Mouse (Mus musculus) gastrocnemius, postnatal 36 days (tissue): ENCODE measurements around the gene Trim38. TPM values are rescaled to one million over a fixed set of nuclear protein-coding genes. Genes with fewer than 3 reads are reported as not detected.
"Not testable (repeated sequence)": the region's sequence is repeated elsewhere in the genome, so short reads cannot be mapped to it uniquely, and the experiment has no call there.

ENCODE experiments used
- DNase-seq, 2 experiments: peaks; one replicate each; pipeline ENCODE4 v3.0.0; 2022
- intact Hi-C: fragments of 180-260 bp; cut with DNase I; formaldehyde crosslinking; loops from one replicate; pipeline ENCODE4 v1.15.1; 2025
- long read RNA-seq, 2 experiments: library from polyadenylated mRNA; stranded (forward); transcript quantifications; one replicate each; pipeline ENCODE4 v2.0.0; 2021
- total RNA-seq, 2 experiments: library from RNA; stranded (reverse); gene quantifications; 2 replicates each; pipeline ENCODE4 v1.2.3; 2021

Trim38 gene
- not detected for total RNA-seq
- long read RNA-seq, experiment 1: 0 reads
- long read RNA-seq, experiment 2: 0 reads

DNA sequence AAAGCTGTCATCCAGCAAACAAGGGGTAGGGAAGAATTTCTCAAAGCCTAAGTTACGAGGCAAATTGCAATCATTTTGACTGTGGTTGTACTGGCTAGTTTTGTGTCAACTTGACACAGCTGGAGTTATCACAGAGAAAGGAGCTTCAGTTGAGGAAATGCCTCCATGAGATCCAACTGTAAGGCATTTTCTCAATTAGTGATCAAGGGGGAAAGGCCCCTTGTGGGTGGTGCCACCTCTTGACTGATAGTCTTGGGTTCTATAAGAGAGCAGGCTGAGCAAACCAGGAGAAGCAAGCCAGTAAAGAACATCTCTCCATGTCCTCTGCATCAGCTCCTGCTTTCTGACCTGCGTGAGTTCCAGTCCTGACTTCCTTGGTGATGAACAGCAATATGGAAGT, at the start of gene Trim38:
Gene Trim38, plus strand, starts transcription at position 301 of the 400 bp plus-strand sequence.
- intact Hi-C loops, DNase-seq: not testable (repeated sequence)

GRCm38 (mm10) chr13:23724239-23724638, 45.5 kb upstream of the Trim38 start:
- intact Hi-C loops: no loop called here
- DNase-seq: no peak

DNA sequence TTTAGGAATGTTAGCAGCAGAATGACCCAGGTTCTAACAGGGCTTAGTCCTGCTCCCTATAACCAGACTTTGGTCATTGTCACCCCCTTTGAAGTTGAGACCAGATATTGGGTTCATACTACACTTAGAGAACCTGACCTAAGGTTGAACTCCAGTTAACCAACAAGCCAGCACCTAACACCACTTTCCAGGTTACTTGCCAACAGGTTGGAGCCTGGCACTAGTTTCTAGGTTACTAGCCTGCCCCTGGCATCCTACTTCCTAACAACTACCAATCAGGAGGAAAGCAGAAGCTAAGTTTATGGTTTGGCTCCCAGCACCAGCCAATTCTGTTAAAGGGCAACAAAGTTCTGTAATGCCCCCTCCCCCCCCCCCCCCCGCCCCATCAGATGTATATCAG, 44.5 kb upstream of the Trim38 start:
- DNase-seq: no peak
- intact Hi-C loops: no loop called here

DNA sequence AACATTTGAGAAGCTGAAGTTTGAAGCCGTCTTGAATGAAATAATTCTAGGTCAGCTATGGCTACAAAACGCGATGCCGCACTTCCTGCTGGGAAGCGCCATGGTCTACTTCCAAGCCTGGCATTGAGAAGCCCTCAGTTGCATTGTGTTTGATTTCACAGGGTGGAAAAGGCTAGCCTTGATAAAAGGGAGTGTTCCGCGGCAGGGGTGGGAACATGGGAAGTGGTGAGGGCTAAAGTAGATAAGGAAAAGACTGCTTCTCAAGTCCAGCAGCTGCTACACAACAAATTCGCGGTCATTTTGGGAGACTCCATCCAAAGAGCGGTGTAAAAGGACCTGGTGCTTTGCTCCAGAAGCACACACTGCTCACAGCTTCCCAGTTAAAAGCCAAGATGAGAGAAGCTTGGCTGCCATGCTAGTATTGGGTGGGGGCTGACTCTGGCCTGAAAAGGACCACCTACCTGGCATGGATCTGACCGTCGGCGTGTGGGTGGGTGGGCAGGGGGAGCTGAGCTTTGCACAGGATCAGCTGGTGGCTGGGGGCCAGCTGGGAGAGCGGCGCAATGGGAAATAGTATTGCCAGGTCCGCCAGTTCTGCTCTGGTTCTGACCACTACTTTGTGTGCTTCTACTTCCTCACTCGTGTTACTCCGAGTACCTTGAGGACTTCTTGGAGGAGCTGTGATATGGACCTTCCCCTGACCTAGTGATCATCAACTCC, 41.1 kb upstream of the Trim38 start:
- no peak for DNase-seq
- intact Hi-C loops: no loop called here

- intact Hi-C loops: no loop called here
- no peak for DNase-seq
Measured at GRCm38 (mm10) chr13:23729192-23729525, 40.6 kb upstream of the Trim38 start.

DNA sequence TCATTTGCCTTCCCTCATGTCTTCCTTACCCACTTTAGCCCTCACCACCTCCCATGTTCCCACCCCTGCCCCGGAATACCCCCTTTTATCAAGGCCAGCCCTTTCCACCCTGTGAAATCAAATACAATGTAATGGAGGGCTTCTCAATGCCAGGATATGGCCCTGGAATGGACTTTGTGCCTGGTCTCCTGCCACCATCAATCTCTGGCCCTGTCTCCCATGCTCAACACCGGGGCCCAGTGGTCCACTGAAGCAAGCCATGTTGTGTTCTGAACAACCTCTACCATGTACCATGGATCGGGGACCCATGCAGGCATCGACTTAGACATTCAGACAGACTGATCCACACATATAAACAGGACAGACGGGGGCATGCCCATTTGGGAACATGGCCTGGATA, 40.0 kb upstream of the Trim38 start:
- DNase-seq: no peak
- intact Hi-C loops: loop anchor here (10.0 kb wide), 1 partner anchor 105 kb away; the partner anchor contains the start of genes Hist1h1e and Hist1h2be

DNA sequence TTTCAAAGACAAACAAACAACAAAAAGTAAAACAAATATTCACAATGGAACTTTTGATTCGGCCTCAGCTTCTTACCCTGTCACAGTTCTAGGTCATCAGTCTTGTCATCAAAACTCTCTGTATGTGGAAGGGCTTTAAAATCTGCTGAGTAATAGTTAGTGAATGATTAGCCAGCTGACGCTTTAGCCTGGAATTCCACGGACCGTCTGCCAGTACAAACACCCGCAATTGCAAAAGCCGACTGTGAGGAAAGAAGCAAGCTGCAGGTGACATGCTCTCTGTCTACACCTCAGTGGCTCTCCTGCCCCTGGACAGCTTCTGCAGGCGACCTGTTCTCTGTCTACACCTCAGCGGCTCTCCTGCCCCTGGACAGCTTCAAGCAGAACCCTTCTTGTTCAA, 39.2 kb upstream of the Trim38 start:
- intact Hi-C loops: loop anchor here (10.0 kb wide), 1 partner anchor 106 kb away; the partner anchor contains the start of genes Hist1h1e and Hist1h2be
- DNase-seq: no peak

- DNase-seq: no peak
Measured at GRCm38 (mm10) chr13:23732156-23732804, 37.4 kb upstream of the Trim38 start.

GRCm38 (mm10) chr13:23737091-23737490, 32.6 kb upstream of the Trim38 start:
- intact Hi-C loops: loop anchor here (10.0 kb wide), 1 partner anchor 112 kb away; the partner anchor contains the start of genes Hist1h1e and Hist1h2be
- DNase-seq: no peak

More at GRCm38 (mm10) chr13:23732156-23732804, 37.4 kb upstream of the Trim38 start:
- intact Hi-C loops: loop anchor here (1.0 to 10.0 kb wide), 2 partner anchors 31 to 107 kb away; partner anchors contain the start of genes Hist1h1e and Hist1h2be

- DNase-seq: no peak
- intact Hi-C loops: loop anchor here (10.0 kb wide), 1 partner anchor 113 kb away; the partner anchor contains the start of genes Hist1h1e and Hist1h2be
Measured at GRCm38 (mm10) chr13:23738041-23738440, 31.7 kb upstream of the Trim38 start.

GRCm38 (mm10) chr13:23738677-23739068, 31.0 kb upstream of the Trim38 start, which contains the start of gene Hist1h1c:
Hist1h1c (plus strand) TSS chr13:23738808.
- intact Hi-C loops: loop anchor here (10.0 kb wide), 1 partner anchor 114 kb away; the partner anchor contains the start of genes Hist1h1e and Hist1h2be
- peak; percentile 82 to 86 for DNase-seq

DNA sequence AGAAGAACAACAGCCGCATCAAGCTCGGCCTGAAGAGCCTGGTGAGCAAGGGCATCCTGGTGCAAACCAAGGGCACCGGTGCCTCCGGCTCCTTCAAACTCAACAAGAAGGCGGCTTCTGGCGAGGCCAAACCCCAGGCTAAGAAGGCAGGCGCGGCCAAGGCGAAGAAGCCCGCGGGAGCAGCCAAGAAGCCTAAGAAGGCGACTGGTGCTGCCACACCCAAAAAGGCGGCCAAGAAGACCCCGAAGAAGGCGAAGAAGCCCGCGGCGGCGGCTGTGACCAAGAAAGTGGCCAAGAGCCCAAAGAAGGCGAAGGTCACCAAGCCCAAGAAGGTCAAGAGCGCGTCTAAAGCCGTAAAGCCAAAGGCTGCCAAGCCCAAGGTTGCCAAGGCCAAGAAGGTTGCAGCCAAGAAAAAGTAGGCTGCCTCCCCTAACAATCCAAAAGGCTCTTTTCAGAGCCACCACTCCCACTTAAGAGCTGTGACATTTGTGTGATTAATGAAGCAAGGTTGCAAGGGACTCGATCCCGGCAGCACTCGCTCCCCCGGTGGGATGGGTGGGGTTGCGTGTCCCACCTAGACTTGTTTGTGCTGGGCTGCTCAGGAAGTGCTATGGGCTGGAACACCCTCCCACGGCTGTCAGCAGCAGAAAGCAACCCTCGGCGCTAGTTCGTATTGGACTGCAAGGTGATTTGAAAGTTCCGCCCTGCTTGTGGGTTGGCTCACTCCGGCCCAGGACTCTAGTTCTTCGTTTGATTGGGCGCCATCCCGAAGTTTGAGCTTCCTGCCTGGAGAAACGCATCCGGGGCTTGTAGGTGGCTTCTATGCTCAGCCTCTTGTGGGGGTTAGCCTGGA, 30.4 kb upstream of the Trim38 start:
- intact Hi-C loops: loop anchor here (10.0 kb wide), 1 partner anchor 114 kb away; the partner anchor contains the start of genes Hist1h1e and Hist1h2be
- peak; percentile 86 to 91 for DNase-seq

- intact Hi-C loops: loop anchor here (10.0 kb wide), 1 partner anchor 115 kb away; the partner anchor contains the start of genes Hist1h1e and Hist1h2be
- no peak for DNase-seq
Measured at GRCm38 (mm10) chr13:23739922-23740252, 29.8 kb upstream of the Trim38 start.

GRCm38 (mm10) chr13:23740256-23740840, 29.4 kb upstream of the Trim38 start:
- no peak for DNase-seq
- intact Hi-C loops: no loop called here

DNA sequence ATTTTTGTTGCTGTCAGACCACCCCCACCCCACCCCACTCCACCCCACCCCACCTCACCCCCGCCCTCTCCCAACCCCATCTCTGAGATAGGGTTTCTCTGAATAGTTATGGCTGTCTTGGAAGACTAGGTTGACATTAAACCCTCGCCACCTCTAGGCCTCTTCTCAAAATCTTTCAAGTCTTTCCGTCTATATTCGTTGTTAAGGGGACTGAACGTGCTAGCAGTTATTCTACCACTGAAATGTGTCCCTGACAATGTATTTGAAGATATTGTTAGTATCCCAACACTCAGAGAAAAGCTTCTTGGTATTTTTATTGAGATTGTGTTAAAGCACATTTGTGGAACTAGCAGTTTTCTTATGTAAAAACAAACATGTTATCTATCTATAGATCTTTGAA, 28.8 kb upstream of the Trim38 start:
- intact Hi-C loops: no loop called here
- no peak for DNase-seq

DNA sequence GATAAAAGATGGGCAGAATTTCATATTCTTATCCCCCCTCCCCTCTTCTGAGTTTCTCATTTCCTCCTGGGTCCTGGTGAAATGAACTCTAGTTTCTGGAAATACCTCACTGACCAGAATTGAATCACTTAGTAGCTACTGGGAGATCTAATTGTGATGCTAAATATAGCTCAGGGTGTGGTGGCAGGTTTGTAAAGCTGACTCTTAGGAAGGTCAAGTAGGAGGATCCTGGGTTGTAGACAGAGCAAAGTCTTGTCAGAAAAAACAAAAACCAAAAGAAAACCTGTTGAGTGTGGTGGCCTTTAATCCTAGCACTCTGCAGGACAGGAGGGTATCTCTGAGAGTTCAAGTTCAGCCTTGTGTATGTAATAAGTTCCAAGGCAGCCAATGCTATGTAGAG, 27.7 kb upstream of the Trim38 start:
- intact Hi-C loops: no loop called here

DNA sequence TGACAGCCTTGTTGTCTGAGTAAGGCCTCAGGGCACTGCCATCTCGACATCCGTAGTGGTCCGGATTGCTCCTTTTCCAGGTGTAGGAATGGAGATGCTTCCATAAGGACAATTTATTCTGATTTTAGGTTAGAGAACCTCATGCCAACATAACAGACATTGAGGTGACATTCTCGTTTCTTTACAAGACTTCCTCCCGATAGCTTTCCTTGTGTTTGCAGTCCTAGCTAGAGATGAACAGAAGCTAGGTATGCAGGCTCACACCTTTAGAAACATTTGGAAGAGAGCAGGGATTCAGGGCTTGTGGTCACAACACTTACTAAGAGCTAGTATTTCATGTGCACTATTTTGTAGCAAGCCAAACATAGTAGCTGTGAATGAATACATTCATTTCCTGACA, 26.5 kb upstream of the Trim38 start:
- intact Hi-C loops: no loop called here
- DNase-seq: no peak

More for the DNA sequence above, 27.7 kb upstream of the Trim38 start:
- no peak for DNase-seq

- no peak for DNase-seq
- intact Hi-C loops: no loop called here
Measured at GRCm38 (mm10) chr13:23743963-23744362, 25.8 kb upstream of the Trim38 start.

DNA sequence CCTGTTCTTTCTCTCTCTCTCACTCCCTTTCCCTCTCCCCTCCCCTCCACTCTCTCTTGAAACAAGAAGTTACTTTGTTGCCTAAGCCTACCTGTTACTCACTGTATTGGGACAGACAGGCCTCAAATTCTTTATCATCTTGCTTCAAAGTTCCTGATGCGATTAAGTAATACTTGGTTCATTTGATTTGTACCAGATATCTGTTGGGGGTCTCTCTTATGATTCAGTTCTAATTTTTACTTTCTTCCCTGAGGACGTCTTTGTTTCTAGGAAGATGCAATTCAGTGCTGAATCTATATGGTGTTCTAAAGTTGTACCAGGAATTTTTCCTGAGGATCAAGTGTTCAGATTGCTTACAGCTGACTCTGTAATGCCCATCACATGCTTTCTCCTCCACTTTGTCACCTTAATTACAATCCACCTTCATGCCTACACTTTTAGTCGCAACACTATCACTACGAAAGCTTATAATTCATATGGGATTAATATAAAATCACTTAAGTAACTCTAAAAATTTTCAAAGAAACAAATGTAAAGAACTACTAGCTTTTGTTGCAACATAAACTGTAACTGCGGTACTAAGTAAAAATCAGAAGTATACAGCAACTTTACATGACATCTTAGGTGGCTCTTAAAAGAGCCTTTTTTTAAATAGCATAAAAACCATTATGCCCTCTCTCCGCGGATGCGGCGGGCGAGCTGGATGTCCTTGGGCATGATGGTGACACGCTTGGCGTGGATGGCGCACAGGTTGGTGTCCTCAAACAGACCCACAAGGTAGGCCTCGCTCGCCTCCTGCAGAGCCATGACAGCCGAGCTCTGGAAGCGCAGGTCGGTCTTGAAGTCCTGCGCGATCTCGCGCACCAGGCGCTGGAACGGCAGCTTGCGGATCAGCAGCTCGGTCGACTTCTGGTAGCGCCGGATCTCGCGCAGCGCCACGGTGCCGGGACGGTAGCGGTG, 25.0 kb upstream of the Trim38 start:
- DNase-seq: no peak
- intact Hi-C loops: loop anchor here (5.0 kb wide), 1 partner anchor 162 kb away; the partner anchor contains the start of gene Hist1h4d
